Mouse (Mus musculus) forebrain, embryonic 13.5 days (tissue): ENCODE measurements at regions not wholly inside any gene's neighbourhood (a gene's known extent, or its start where the extent isn't known, plus 50 kb on each side); places are given as distances from the start of the nearest gene placed in this dataset.

Experiments used
- ATAC-seq: fragments of 200-750 bp; cut with Nextera tagmentation; 2 replicates; pipeline ENCODE4 v1.8.0; 2017
- H3K27ac ChIP-seq: fragments of 300-500 bp; sonication (generic); 2 replicates; pipeline ENCODE4 v1.5.1; 2015; ENCODE audit warnings: inconsistent platforms, mild to moderate bottlenecking, moderate library complexity
- H3K27me3 ChIP-seq: fragments of 300-500 bp; sonication (generic); 2 replicates; pipeline ENCODE4 v1.6.1; 2015; ENCODE audit warnings: mild to moderate bottlenecking, inconsistent platforms
- H3K36me3 ChIP-seq: fragments of 300-500 bp; sonication (generic); 2 replicates; pipeline ENCODE4 v1.6.1; 2015; ENCODE audit warnings: mild to moderate bottlenecking, inconsistent platforms; ENCODE audit not compliant: poor library complexity, severe bottlenecking
- H3K4me1 ChIP-seq: fragments of 300-500 bp; sonication (generic); 2 replicates; pipeline ENCODE4 v1.6.1; 2015; ENCODE audit warnings: inconsistent platforms
- H3K4me2 ChIP-seq: fragments of 300-500 bp; sonication (generic); 2 replicates; pipeline ENCODE4 v1.6.1; 2015; ENCODE audit warnings: inconsistent platforms, mild to moderate bottlenecking, moderate library complexity
- H3K4me3 ChIP-seq: fragments of 300-500 bp; sonication (generic); 2 replicates; pipeline ENCODE4 v1.5.1; 2015; ENCODE audit warnings: mild to moderate bottlenecking, inconsistent platforms
- H3K9ac ChIP-seq: fragments of 300-500 bp; sonication (generic); 2 replicates; pipeline ENCODE4 v1.6.1; 2015; ENCODE audit warnings: mild to moderate bottlenecking, inconsistent platforms
- H3K9me3 ChIP-seq: fragments of 300-500 bp; sonication (generic); replicated peaks from 2 replicates; pipeline ENCODE4 v1.6.1; 2016; ENCODE audit warnings: inconsistent platforms
- WGBS: fragments of 180-500 bp; shearing (Covaris S2); methylation state at CpG from one replicate; pipeline ENCODE4 v1.1.7; 2015; 5-methylcytosine and 5-hydroxymethylcytosine counted together

DNA sequence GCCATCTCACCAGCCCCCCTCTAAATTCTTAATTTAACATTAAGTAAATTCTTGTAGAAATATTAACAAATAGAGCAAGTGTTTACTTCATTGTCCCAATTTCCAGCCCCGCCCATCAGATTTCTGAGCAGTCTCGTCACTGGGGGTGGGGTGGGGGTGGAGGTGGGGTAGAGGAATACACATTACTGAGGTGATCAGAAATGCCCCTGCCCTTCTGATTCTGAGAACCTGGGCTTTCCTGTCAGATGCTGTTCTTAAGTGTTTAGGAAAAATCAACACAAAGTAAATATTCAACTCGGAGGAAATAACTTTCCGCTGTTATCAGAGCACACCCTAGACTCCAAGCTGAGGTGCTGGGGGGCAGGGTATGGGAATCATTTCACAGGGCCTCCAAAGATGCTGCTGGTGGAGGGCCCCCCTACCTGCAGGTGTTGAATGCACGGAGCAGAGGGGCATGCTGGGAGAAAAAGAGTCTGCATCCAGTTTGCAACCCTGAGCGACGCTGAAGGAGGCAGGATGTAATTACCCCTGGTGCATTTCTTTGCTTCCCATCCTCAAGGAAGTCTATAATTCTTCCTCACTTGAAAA, 235.5 kb downstream of the Gm10260 start:
- Histone ChIP-seq H3K9me3 (no peaks in the 10 kb centered on the region), H3K4me1 (peaks cover 17% of the 10 kb centered on the region), H3K9ac (no peak overlapping the region), H3K27me3 (no peaks in the 10 kb centered on the region), H3K4me3 (no peak overlapping the region), H3K27ac (no peak overlapping the region), H3K4me2 (no peak overlapping the region), H3K36me3 (no peaks in the 10 kb centered on the region)
- no peak for ATAC-seq
- 68% methylated on average over 7 of the region's 7 CpGs for WGBS

DNA sequence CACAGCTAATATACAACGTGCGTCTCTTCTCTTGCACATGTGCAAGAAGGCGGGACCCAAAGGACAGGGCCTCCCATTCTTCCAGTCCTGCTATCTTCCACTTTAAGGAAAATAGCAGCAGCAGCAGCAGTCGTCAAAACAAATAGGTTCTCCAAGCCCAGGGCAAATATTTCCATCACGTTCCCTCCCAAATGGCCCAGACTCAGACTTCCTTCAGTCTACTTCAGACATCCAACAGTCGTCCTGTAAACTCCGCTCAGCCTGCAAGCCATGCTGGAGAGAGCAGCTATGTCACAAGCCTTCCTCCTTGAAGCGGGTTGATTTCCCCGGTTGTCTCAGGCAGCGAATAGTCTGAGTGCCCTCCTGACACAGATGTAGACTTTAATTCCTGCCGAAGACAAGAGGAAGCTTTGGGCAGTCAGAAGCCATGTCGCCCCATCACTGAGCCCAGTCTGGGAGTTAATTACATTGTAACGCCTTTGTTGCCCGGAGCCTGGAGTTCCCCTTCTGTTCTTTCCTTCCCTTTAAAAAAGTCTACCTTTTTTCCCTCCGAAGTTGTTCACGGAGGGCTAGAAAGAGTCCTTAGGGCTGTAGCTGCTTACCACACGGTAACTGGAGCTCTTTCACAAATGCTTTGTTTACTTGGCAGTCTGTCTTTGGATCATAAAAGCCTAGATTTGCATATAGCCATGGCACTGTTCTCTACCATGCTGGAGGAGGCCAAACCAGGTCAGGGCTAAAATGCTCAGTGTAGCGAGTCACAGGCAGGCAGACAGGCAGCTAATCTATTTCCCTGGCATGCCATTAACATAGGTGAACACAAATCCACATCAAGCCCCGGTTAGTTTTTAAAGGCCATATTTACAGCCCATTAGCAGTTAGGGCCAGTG, 236.7 kb downstream of the Gm10260 start:
- 33% methylated on average over 19 of the region's 19 CpGs for WGBS
- Histone ChIP-seq H3K9ac (peak overlapping the region; percentile 7; the same call in 1 of the 2 replicates), H3K36me3 (no peaks in the 10 kb centered on the region), H3K9me3 (no peaks in the 10 kb centered on the region), H3K4me2 (peak overlapping the region; percentile 18; the same call in 1 of the 2 replicates), H3K27ac (peak overlapping the region; percentile 69), H3K27me3 (no peaks in the 10 kb centered on the region), H3K4me1 (peaks cover 17% of the 10 kb centered on the region), H3K4me3 (no peak overlapping the region)
- peak; percentile 79 for ATAC-seq

DNA sequence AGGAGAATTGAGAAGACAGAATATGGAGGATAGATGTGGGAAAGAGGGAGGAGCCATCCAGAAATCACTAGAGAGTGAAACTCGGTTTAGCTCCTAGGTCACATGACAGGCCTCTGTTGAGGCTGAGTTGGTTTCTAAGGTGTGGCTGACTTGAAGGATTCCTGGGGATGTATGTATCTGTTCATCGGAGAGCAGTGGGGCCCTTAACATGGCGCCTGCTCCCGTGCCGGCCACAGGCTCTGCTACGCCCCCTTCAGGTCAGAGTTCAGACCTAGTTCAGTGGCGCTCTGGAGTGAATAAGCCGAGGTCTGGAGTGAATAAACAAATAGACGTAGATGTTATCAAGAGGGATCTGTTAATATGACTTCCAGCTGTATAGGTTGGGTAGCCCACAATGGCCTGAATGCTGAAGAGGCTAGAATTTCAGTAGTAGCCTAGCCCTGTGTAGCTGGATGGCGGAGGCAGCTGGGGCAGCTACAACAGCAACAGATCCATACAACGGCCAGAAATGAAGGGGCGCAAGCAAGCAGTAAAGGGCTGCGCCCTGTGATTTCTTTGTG, 239.4 kb downstream of the Gm10260 start:
- Histone ChIP-seq H3K9ac (no peak overlapping the region), H3K4me1 (peaks cover 17% of the 10 kb centered on the region), H3K4me2 (no peak overlapping the region), H3K4me3 (no peak overlapping the region), H3K27me3 (no peaks in the 10 kb centered on the region), H3K36me3 (no peaks in the 10 kb centered on the region), H3K27ac (no peak overlapping the region), H3K9me3 (no peaks in the 10 kb centered on the region)
- no peak for ATAC-seq
- WGBS = 89% methylated on average over 13 of the region's 13 CpGs

DNA sequence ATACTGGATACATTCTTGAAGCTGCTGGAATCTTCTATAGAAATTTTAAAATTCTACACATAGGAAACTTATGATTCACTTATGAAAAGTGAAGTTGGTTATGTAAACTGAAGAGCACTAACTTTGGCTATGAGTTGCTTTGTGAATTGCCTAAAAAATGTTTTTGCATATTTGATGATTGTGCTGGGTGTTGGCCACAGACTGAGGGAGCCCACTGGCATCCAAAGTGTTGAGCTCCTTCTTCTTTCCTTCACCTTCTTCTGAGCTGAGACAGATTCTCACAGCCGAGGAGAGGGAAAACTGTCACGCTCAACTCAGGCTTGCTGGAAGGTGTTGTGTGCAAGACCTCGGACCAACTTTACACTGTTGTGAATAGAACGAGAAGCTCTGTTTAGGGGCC, 243.7 kb downstream of the Gm10260 start:
- no peak overlapping the region for H3K4me2 ChIP-seq
- 92% methylated on average over 4 of the region's 4 CpGs for WGBS
- H3K9ac ChIP-seq = no peak overlapping the region
- no peak overlapping the region for H3K4me3 ChIP-seq
- ATAC-seq = no peak
- H3K9me3 ChIP-seq = no peaks in the 10 kb centered on the region
- H3K36me3 ChIP-seq = no peaks in the 10 kb centered on the region
- H3K4me1 ChIP-seq = peaks cover 7% of the 10 kb centered on the region
- no peaks in the 10 kb centered on the region for H3K27me3 ChIP-seq
- H3K27ac ChIP-seq = no peak overlapping the region

DNA sequence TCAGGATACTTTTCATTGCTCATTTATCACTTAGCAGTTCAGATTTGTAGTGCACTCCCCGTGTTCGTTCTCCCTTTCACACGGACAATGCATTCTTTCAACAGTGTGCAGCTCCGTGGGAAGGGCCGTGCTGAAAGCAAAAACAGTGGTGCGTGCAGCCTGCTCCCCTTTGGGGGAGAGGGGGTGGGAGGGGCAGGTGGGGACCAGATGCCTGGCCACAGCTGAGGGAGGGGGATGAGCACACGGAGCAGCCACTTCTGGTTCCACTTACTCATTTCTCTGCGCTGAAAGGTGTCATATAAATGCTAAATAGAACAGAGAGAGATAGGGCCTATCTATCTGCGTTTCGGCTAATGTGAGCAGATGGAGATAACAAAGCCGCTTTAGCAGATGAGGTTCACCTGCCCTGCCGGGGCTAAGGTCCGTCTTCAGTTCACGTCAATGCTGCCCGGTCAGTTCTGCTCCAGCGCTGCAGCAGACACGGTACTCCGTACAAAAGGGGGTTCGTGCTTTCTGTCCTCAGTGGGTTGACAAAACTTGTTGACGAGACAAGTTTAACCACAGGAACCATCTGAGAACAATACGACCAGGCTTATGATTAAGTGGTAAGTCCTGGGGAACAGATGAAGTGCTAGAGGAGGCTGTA, 245.9 kb downstream of the Gm10260 start:
- H3K27me3 ChIP-seq = no peaks in the 10 kb centered on the region
- H3K4me3 ChIP-seq = no peak overlapping the region
- ATAC-seq = 0 out of 2 replicates have a peak, but pooled peaks have one; percentile 43
- WGBS = 49% methylated on average over 21 of the region's 21 CpGs
- H3K4me1 ChIP-seq = peaks cover 7% of the 10 kb centered on the region
- no peak overlapping the region; the same call in 1 of the 2 replicates for H3K9ac ChIP-seq
- H3K4me2 ChIP-seq = peak overlapping the region; percentile 34
- no peak overlapping the region for H3K27ac ChIP-seq
- no peaks in the 10 kb centered on the region for H3K9me3 ChIP-seq
- no peaks in the 10 kb centered on the region for H3K36me3 ChIP-seq

DNA sequence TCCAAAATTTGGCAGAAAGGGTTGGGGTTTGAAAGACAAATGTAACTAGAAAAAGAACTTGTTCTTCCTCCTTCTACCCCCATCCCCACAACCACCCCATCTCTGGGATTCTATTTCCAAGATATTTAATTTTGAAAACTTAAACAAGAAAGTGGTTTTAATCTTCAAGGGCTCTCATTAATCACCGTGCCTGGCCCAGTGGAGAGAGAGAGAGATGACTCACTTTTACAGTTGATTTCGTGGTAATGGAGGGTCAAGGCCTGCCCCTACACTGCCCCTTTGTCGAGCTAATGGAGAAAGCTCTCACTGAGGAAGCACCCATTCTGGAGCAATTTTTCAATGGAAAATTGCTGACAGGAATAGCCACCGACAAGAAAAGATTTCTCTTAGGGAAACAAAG, 247.9 kb downstream of the Gm10260 start:
- H3K4me1 ChIP-seq = peaks cover 7% of the 10 kb centered on the region
- H3K36me3 ChIP-seq = no peaks in the 10 kb centered on the region
- no peak overlapping the region for H3K4me3 ChIP-seq
- H3K9me3 ChIP-seq = no peaks in the 10 kb centered on the region
- ATAC-seq = no peak
- H3K27me3 ChIP-seq = no peaks in the 10 kb centered on the region
- no peak overlapping the region for H3K9ac ChIP-seq
- WGBS = 83% methylated on average over 4 of the region's 4 CpGs
- H3K4me2 ChIP-seq = no peak overlapping the region
- H3K27ac ChIP-seq = no peak overlapping the region

DNA sequence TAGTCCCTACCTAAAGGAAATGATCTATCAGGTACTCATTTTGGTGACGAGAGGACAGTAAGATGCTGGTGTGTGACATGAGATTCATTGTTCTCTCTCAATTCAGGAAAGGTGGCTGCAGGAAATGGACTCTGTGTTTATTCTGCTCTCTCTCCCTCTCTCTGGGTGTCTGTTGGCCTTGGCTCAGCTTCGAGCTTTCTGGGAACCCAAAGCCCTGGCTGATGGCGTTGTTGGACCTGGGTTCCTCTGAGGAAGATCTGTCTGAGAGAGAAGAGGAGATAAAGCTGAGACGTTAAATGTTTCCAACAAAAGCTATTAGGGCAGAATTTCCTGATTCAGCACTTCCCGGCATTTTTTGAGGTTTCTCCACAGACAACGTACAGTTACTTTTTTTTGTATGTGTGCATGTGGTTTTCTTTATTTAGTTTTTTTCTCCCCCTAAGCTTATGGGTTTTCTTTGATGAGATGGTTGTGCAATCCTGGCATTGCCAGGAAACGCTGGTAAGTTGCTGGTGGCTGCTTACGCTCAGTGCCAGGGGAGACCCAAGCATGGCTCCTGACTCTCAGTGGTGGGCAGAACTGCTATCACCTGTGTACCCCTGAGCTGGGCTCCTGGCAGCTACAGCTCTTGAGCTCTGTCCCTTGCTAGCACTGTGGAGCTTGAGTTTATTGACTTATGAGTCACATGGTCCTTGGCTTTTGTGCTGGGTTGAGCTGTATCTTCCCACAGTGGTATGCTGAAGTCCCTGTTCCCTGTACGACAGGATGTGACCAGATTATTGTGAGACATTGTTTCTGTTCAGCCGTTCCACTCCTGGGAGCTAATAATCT, 249.8 kb downstream of the Gm10260 start:
- no peak for ATAC-seq
- Histone ChIP-seq H3K27me3 (no peaks in the 10 kb centered on the region), H3K4me2 (no peak overlapping the region), H3K4me3 (no peak overlapping the region), H3K9me3 (no peaks in the 10 kb centered on the region), H3K27ac (no peak overlapping the region), H3K4me1 (peaks cover 7% of the 10 kb centered on the region), H3K36me3 (no peaks in the 10 kb centered on the region), H3K9ac (no peak overlapping the region)
- 85% methylated on average over 10 of the region's 10 CpGs for WGBS

DNA sequence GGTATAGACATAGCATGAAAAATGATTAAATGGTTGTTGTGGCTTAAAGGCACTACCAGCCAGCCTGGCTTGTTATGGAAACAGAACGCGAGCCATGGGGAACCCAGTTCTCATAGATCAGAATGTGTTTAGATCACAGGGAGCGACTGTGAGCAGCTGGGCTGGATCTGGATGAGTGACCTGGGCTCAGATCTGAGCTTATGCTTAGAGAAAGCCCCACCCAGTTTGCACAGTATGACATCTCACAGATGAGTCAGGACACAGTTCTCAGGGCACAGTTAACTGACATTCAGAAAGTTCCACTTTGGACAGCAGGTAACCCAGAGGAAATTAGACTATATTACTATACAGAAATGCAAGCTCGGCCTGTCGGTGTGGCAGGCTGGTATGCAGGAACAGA, 255.5 kb downstream of the Gm10260 start:
- Histone ChIP-seq H3K27ac (no peak overlapping the region), H3K9ac (no peak overlapping the region), H3K4me2 (no peak overlapping the region), H3K36me3 (no peaks in the 10 kb centered on the region), H3K27me3 (no peaks in the 10 kb centered on the region), H3K9me3 (no peaks in the 10 kb centered on the region), H3K4me1 (no peaks in the 10 kb centered on the region), H3K4me3 (no peak overlapping the region)
- WGBS = 94% methylated on average over 5 of the region's 5 CpGs
- no peak for ATAC-seq

DNA sequence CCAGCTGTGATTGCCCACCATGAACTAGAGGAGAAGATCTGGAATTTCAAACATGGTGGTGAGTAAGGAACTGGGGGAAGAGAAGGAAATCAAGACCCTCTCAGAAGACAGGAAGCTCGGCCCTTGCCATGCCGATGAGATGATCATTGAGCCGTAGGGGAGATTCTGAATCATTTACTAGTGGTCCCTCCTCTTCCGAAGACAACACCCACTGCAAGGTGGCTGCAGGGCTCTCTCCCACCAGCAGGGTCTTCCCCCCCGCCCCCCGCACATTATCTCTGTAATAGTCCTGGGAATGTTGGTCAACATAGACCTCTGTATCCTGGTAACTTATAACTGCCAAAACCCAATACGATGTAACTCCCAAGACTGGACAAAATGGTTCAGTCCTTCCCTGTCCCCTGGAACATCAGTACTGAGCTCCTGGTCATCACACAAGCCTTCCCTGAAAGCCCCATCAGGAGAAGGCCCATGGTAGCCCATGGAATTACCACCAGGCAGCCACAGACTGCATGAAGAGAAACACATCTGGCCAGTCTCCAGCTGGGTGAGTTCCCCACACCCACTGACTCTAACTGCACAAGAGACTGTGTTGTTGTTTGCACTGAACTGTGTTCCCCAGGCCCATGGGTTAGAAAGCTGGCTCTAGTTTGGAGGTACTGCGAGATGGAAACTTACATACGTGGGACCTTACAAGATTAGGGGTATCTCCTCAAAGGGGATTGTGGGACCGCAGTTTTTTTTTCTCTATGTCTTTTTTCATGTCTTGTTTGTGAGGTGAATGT, 256.3 kb downstream of the Gm10260 start:
- H3K4me1 ChIP-seq = no peaks in the 10 kb centered on the region
- no peaks in the 10 kb centered on the region for H3K27me3 ChIP-seq
- H3K9ac ChIP-seq = no peak overlapping the region
- no peaks in the 10 kb centered on the region for H3K9me3 ChIP-seq
- ATAC-seq = no peak
- H3K4me2 ChIP-seq = no peak overlapping the region
- H3K27ac ChIP-seq = no peak overlapping the region
- 97% methylated on average over 10 of the region's 10 CpGs for WGBS
- no peak overlapping the region for H3K4me3 ChIP-seq
- H3K36me3 ChIP-seq = no peaks in the 10 kb centered on the region

DNA sequence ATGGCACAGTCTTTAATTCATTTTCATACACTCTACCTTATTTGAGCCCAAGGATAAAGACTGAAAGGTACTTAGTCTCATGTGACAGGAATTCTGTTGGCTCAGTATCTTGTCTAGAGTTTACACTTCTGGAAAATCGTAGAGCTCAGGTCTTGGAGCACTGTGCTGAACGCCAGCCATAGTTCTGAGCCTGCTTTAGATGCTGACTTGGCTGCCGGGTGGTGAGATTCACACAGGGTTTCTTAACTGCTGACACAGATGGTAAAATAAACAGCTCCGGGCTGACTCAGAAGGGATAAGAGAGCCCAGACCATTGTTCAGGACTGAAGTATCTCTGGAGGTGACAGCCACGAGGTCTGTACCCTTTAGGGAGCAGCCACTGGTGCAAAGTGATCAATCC, 257.0 kb downstream of the Gm10260 start:
- 82% methylated on average over 5 of the region's 5 CpGs for WGBS
- no peaks in the 10 kb centered on the region for H3K27me3 ChIP-seq
- ATAC-seq = no peak
- no peak overlapping the region for H3K4me3 ChIP-seq
- H3K4me2 ChIP-seq = no peak overlapping the region
- H3K4me1 ChIP-seq = no peaks in the 10 kb centered on the region
- H3K9me3 ChIP-seq = no peaks in the 10 kb centered on the region
- H3K27ac ChIP-seq = no peak overlapping the region
- no peak overlapping the region for H3K9ac ChIP-seq
- H3K36me3 ChIP-seq = no peaks in the 10 kb centered on the region

DNA sequence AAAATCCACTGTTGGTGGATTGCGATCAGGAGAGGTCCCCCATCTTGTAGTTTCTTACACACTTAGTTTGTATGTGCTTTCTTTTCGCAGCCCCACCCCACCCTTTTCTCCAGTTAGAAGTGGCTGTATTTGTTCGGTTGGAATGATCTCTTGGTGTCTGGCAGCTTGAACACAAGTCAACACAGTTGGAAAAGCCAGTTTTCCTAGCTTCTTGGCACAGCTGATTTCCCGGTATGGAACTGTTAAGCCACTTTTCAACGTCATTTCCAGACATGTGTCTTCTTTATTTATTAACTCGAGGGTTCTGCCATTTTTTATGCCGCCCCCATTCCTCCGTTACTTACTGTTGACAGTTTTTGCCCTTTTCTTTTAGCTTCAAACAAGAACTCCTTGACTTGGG, 259.2 kb downstream of the Enc1 start:
- 91% methylated on average over 8 of the region's 8 CpGs for WGBS
- no peak for ATAC-seq
- Histone ChIP-seq H3K4me3 (no peak overlapping the region), H3K9ac (no peak overlapping the region), H3K4me2 (no peak overlapping the region), H3K27me3 (no peaks in the 10 kb centered on the region), H3K4me1 (no peaks in the 10 kb centered on the region), H3K27ac (no peak overlapping the region), H3K9me3 (no peaks in the 10 kb centered on the region), H3K36me3 (no peaks in the 10 kb centered on the region)
